In genomic region chr2:131853719-131854118, GRCm38 (mm10) we compare ENCODE assay signal across 39 mouse cellular contexts. TPM values are rescaled to one million over a fixed set of nuclear protein-coding genes. Genes with fewer than 3 reads are reported as not detected.
DNase-seq lines count a peak whose midpoint lies in the region; ATAC-seq and TF ChIP-seq lines count a peak whose summit lies in the region.
"Had no signal": no experiment of that assay in that cellular context is flagged by ENCODE, and none has a peak within 500 bp of the region (broad histone marks: within the 10 kb centered on the region; RNA-seq: fewer than 3 reads in every experiment).

No protein-coding gene starts in this region.

- TF ChIP-seq EP300 in liver, embryonic 14.5 days (IDR thresholded peaks at IDR 0.05; ENCODE audit: low read depth), result peak; percentile 81

- DNase-seq in midbrain, postnatal 0 days (ENCODE audit: low spot score), result no peak
- DNase-seq in Muller cell, postnatal 12 days (ENCODE audit: inconsistent ontology term), result peak; percentile 47
- DNase-seq in liver, embryonic 14.5 days (ENCODE audit: low read depth in 3 of 3, low spot score in 3 of 3), result peak; percentile 37 to 52 (median 46)
- DNase-seq in thymus, postnatal 36 days, result no peak
- no peak for DNase-seq in layer of hippocampus, adult 9-10 months (ENCODE audit: low spot score)
- DNase-seq: adrenal gland, postnatal 10 days; cerebellum, adult 18-20 months; cerebellum, postnatal 10 days; gastrocnemius, adult 2 months; gastrocnemius, postnatal 36 days; heart, adult 18-20 months; kidney, adult 11 months; kidney, postnatal 14 days; lung, embryonic 14.5 days; lung, postnatal 14 days; right cerebral cortex, adult 18-20 months; right cerebral cortex, postnatal 4 days; thymus, adult 2 months; thymus, postnatal 4 days had no signal

- ATAC-seq in midbrain, embryonic 12.5 days (ENCODE audit: low FRiP score, low read depth), result no peak
- no peak for ATAC-seq in midbrain, postnatal 0 days (ENCODE audit: low FRiP score)
- ATAC-seq in liver, embryonic 14.5 days (ENCODE audit: insufficient read depth), result peak; percentile 85
- ATAC-seq in megakaryocyte-erythroid progenitor cell, adult 5-6 weeks (replicated peaks; ENCODE audit: low FRiP score, low TSS enrichment, poor library complexity, severe bottlenecking), result peak; percentile 51
- ATAC-seq: forebrain, embryonic 16.5 days; inflammation-experienced regulatory T-cells, adult 6 months had no signal

- H3K4me3 ChIP-seq in midbrain, embryonic 12.5 days, result no peak overlapping the region
- no peak overlapping the region for H3K4me3 ChIP-seq in midbrain, postnatal 0 days (ENCODE audit: low read depth, low read length)
- no peak overlapping the region for H3K4me3 ChIP-seq in liver, embryonic 14.5 days (ENCODE audit: insufficient read depth in 1 of 2, low read depth in 2 of 2, low read length in 2 of 2)
- H3K4me3 ChIP-seq: embryonic facial prominence, embryonic 13.5 days; gastrocnemius, adult 2 months; heart, embryonic 12.5 days; hindbrain, embryonic 15.5 days; limb, embryonic 13.5 days; myocyte; neural tube, embryonic 12.5 days had no signal

- WGBS in midbrain, embryonic 12.5 days, result 69% methylated on average over 4 of the region's 4 CpGs
- WGBS in midbrain, postnatal 0 days, result 71% methylated on average over 4 of the region's 4 CpGs
- WGBS in liver, embryonic 14.5 days (ENCODE audit: insufficient replicate concordance), result 16% methylated on average over 4 of the region's 4 CpGs

- no peaks in the 10 kb centered on the region for H3K9me3 ChIP-seq in midbrain, embryonic 12.5 days
- H3K9me3 ChIP-seq in midbrain, postnatal 0 days (ENCODE audit: low read length), result no peaks in the 10 kb centered on the region
- no peaks in the 10 kb centered on the region for H3K9me3 ChIP-seq in liver, embryonic 14.5 days (ENCODE audit: control insufficient read depth, low read length)
- H3K9me3 ChIP-seq: embryonic facial prominence, embryonic 13.5 days; heart, embryonic 12.5 days; hindbrain, embryonic 15.5 days; limb, embryonic 13.5 days; neural tube, embryonic 12.5 days had no signal

- 0 out of 2 replicates have a peak overlapping the region, but pooled peaks have one; percentile 4 for H3K27ac ChIP-seq in midbrain, embryonic 12.5 days (replicated peaks)
- no peak overlapping the region for H3K27ac ChIP-seq in midbrain, postnatal 0 days (ENCODE audit: low read depth, low read length)
- H3K27ac ChIP-seq in liver, embryonic 14.5 days, result no peak overlapping the region
- H3K27ac ChIP-seq: embryonic facial prominence, embryonic 13.5 days; gastrocnemius, adult 2 months; hindbrain, embryonic 15.5 days; limb, embryonic 13.5 days; neural tube, embryonic 12.5 days had no signal

- H3K27me3 ChIP-seq in midbrain, embryonic 12.5 days, result no peaks in the 10 kb centered on the region
- no peaks in the 10 kb centered on the region for H3K27me3 ChIP-seq in midbrain, postnatal 0 days (ENCODE audit: insufficient read depth, low read length)
- no peaks in the 10 kb centered on the region for H3K27me3 ChIP-seq in liver, embryonic 14.5 days (ENCODE audit: control insufficient read depth, insufficient read depth, low read length)
- H3K27me3 ChIP-seq: embryonic facial prominence, embryonic 13.5 days; heart, embryonic 12.5 days; hindbrain, embryonic 15.5 days; limb, embryonic 13.5 days; neural tube, embryonic 12.5 days had no signal

- H3K4me2 ChIP-seq in midbrain, embryonic 12.5 days (replicated peaks), result no peak overlapping the region
- H3K4me2 ChIP-seq in midbrain, postnatal 0 days (ENCODE audit: low read depth, low read length, poor library complexity, severe bottlenecking), result no peak overlapping the region
- H3K4me2 ChIP-seq in liver, embryonic 14.5 days (ENCODE audit: low read depth), result 0 out of 2 replicates have a peak overlapping the region, but pooled peaks have one; percentile 13
- H3K4me2 ChIP-seq: embryonic facial prominence, embryonic 13.5 days; heart, embryonic 12.5 days; hindbrain, embryonic 15.5 days; limb, embryonic 13.5 days; lung, embryonic 14.5 days; midbrain, embryonic 11.5 days; neural tube, embryonic 12.5 days had no signal

- H3K4me1 ChIP-seq in midbrain, embryonic 12.5 days, result no peaks in the 10 kb centered on the region
- no peaks in the 10 kb centered on the region for H3K4me1 ChIP-seq in midbrain, postnatal 0 days (ENCODE audit: insufficient read depth, low read length)
- H3K4me1 ChIP-seq in liver, embryonic 14.5 days (replicated peaks; ENCODE audit: control insufficient read depth in 2 of 2, insufficient read depth in 2 of 2, low read length in 1 of 2), result peaks cover 11 to 17% of the 10 kb centered on the region in 2 experiments
- H3K4me1 ChIP-seq: embryonic facial prominence, embryonic 13.5 days; heart, embryonic 12.5 days; limb, embryonic 13.5 days; neural tube, embryonic 12.5 days had no signal

- no peak for TF ChIP-seq CTCF in midbrain, postnatal 0 days (IDR thresholded peaks at IDR 0.05)
- no peak for TF ChIP-seq CTCF in liver, embryonic 14.5 days (IDR thresholded peaks at IDR 0.05; ENCODE audit: low read depth)

- no peaks in the 10 kb centered on the region for H3K36me3 ChIP-seq in midbrain, embryonic 12.5 days
- H3K36me3 ChIP-seq in midbrain, postnatal 0 days (ENCODE audit: insufficient read depth, low read length), result no peaks in the 10 kb centered on the region
- H3K36me3 ChIP-seq in liver, embryonic 14.5 days (replicated peaks; ENCODE audit: control insufficient read depth, insufficient read depth, low read depth), result no peaks in the 10 kb centered on the region
- H3K36me3 ChIP-seq: embryonic facial prominence, embryonic 13.5 days; heart, embryonic 12.5 days; hindbrain, embryonic 15.5 days; limb, embryonic 13.5 days; neural tube, embryonic 12.5 days had no signal

- no peak overlapping the region for H3K9ac ChIP-seq in midbrain, embryonic 12.5 days (replicated peaks)
- no peak overlapping the region for H3K9ac ChIP-seq in midbrain, postnatal 0 days (replicated peaks; ENCODE audit: low read length, poor library complexity, severe bottlenecking)
- H3K9ac ChIP-seq in liver, embryonic 14.5 days (replicated peaks), result no peak overlapping the region; the same call in 1 of the 2 replicates
- H3K9ac ChIP-seq: embryonic facial prominence, embryonic 13.5 days; heart, embryonic 12.5 days; hindbrain, embryonic 15.5 days; limb, embryonic 13.5 days; lung, embryonic 14.5 days; neural tube, embryonic 12.5 days had no signal

RNA-seq across cellular contexts. Expression of gene Erv3, which starts 5.8 kb away (rescaled TPM):
- not detected in 2 replicates for polyA plus RNA-seq in midbrain, embryonic 12.5 days (2016; fragmentation: Nextera tagmentation; extraction: Ambion mirVana)
- total RNA-seq in midbrain, postnatal 0 days (2014; rRNA removed), result not detected in 2 replicates
- not detected in 2 replicates for polyA plus RNA-seq in midbrain, postnatal 0 days (2015; fragmentation: Nextera tagmentation; extraction: Ambion mirVana)
- 0.01 and 0.02 TPM in 2 replicates for polyA plus RNA-seq in liver, embryonic 14.5 days (2012; rRNA removed)
- not detected in 2 replicates for polyA plus RNA-seq in liver, embryonic 14.5 days (2014; fragmentation: Nextera tagmentation; extraction: Ambion mirVana)
- not detected in 2 replicates for total RNA-seq in megakaryocyte-erythroid progenitor cell, adult 5-6 weeks (2014; fragmentation: Nextera tagmentation)
- total RNA-seq in megakaryocyte-erythroid progenitor cell, adult 5-6 weeks (2017), result not detected in 2 replicates
- total RNA-seq: adrenal gland, postnatal 10 days; common myeloid progenitor, adult 5-6 weeks; gastrocnemius, adult 2 months; gastrocnemius, postnatal 36 days; heart, adult 18-20 months; hematopoietic stem cell, adult 5-6 weeks had no signal
- polyA plus RNA-seq: embryonic facial prominence, embryonic 13.5 days; forebrain, embryonic 11.5 days; forebrain, embryonic 16.5 days; heart, embryonic 12.5 days; heart, postnatal 0 days; hindbrain, embryonic 15.5 days; inflammation-experienced regulatory T-cells, adult 6 months; kidney, embryonic 14.5 days; limb, embryonic 13.5 days; lung, embryonic 14.5 days; midbrain, embryonic 11.5 days; neural tube, embryonic 12.5 days; spleen, adult 2 months had no signal

RNA-seq across cellular contexts. Expression of gene Prnp, which starts 56.0 kb away (rescaled TPM):
- 58.9 and 60.1 TPM in 2 replicates for polyA plus RNA-seq in midbrain, embryonic 12.5 days (2016; fragmentation: Nextera tagmentation; extraction: Ambion mirVana)
- total RNA-seq in midbrain, postnatal 0 days (2014; rRNA removed), result 254 and 255 TPM in 2 replicates
- polyA plus RNA-seq in midbrain, postnatal 0 days (2015; fragmentation: Nextera tagmentation; extraction: Ambion mirVana), result 283 and 306 TPM in 2 replicates
- polyA plus RNA-seq in liver, embryonic 14.5 days (2012; rRNA removed), result 12.5 and 15.6 TPM in 2 replicates
- polyA plus RNA-seq in liver, embryonic 14.5 days (2014; fragmentation: Nextera tagmentation; extraction: Ambion mirVana), result 16.9 and 20.3 TPM in 2 replicates
- total RNA-seq in megakaryocyte-erythroid progenitor cell, adult 5-6 weeks (2014; fragmentation: Nextera tagmentation), result 7.6 and 8.8 TPM in 2 replicates
- 14.2 and 14.3 TPM in 2 replicates for total RNA-seq in megakaryocyte-erythroid progenitor cell, adult 5-6 weeks (2017)

RNA-seq across cellular contexts. Expression of gene Prn, which starts 56.0 kb away (rescaled TPM):
- polyA plus RNA-seq in midbrain, embryonic 12.5 days (2016; fragmentation: Nextera tagmentation; extraction: Ambion mirVana), result not detected in 2 replicates
- total RNA-seq in midbrain, postnatal 0 days (2014; rRNA removed), result not detected in 2 replicates
- polyA plus RNA-seq in midbrain, postnatal 0 days (2015; fragmentation: Nextera tagmentation; extraction: Ambion mirVana), result 0.22 TPM in 1 of 2 replicates, not detected in the other
- polyA plus RNA-seq in liver, embryonic 14.5 days (2012; rRNA removed), result not detected in 2 replicates
- not detected in 2 replicates for polyA plus RNA-seq in liver, embryonic 14.5 days (2014; fragmentation: Nextera tagmentation; extraction: Ambion mirVana)
- total RNA-seq in megakaryocyte-erythroid progenitor cell, adult 5-6 weeks (2014; fragmentation: Nextera tagmentation), result not detected in 2 replicates
- total RNA-seq in megakaryocyte-erythroid progenitor cell, adult 5-6 weeks (2017), result not detected in 2 replicates
- total RNA-seq: adrenal gland, postnatal 10 days; common myeloid progenitor, adult 5-6 weeks; hematopoietic stem cell, adult 5-6 weeks; layer of hippocampus, adult 18-20 months; layer of hippocampus, postnatal 25 days; left cerebral cortex, adult 8-10 months had no signal
- polyA plus RNA-seq: forebrain, embryonic 11.5 days; forebrain, embryonic 16.5 days; heart, postnatal 0 days; hindbrain, embryonic 15.5 days; inflammation-experienced regulatory T-cells, adult 6 months; kidney, embryonic 14.5 days; limb, embryonic 13.5 days; lung, embryonic 14.5 days; midbrain, embryonic 11.5 days; neural tube, embryonic 12.5 days; spleen, adult 2 months; thymus, adult 2 months had no signal

Comparison
In these comparisons a context has a peak if more than half of its experiments do, and no peak if none do; other contexts are left out.
1. ATAC-seq: peak in liver, embryonic 14.5 days (single experiment) and megakaryocyte-erythroid progenitor cell, adult 5-6 weeks (single experiment); none in midbrain, embryonic 12.5 days (single experiment) and midbrain, postnatal 0 days (single experiment).
2. DNase-seq: peak in Muller cell, postnatal 12 days (single experiment) and liver, embryonic 14.5 days (3 of 3); none in midbrain, postnatal 0 days (single experiment), thymus, postnatal 36 days (0 of 2) and layer of hippocampus, adult 9-10 months (single experiment).